In genomic region chr15:97795559-97796235, GRCm38 (mm10) we compare ENCODE assay signal across 25 mouse cellular contexts.
"Had no signal": no experiment of that assay in that cellular context is flagged by ENCODE, and none has a peak within 500 bp of the region (broad histone marks: within the 10 kb centered on the region; RNA-seq: fewer than 3 reads in every experiment).

No protein-coding gene starts in this region.

- ATAC-seq: hindbrain, postnatal 0 days; intestine, embryonic 16.5 days; liver, embryonic 12.5 days had no signal

- DNase-seq: gastrocnemius, postnatal 14 days; gastrocnemius, postnatal 36 days; heart, adult 18-20 months; heart, postnatal 10 days; heart, postnatal 36 days; kidney, adult 11 months; kidney, adult 2 months; kidney, adult 9 months; kidney, postnatal 14 days; kidney, postnatal 36 days; layer of hippocampus, adult 9-11 months; layer of hippocampus, postnatal 36 days; left cerebral cortex, postnatal 4 days had no signal

- H3K4me3 ChIP-seq: heart, embryonic 10.5 days; heart, embryonic 12.5 days; hindbrain, embryonic 13.5 days; hindbrain, embryonic 15.5 days; kidney, embryonic 15.5 days; limb, embryonic 13.5 days; limb, embryonic 15.5 days; liver, embryonic 12.5 days had no signal

- H3K27ac ChIP-seq: heart, embryonic 10.5 days; hindbrain, embryonic 13.5 days; hindbrain, embryonic 15.5 days; hindbrain, postnatal 0 days; kidney, embryonic 15.5 days; kidney, postnatal 0 days; limb, embryonic 13.5 days; limb, embryonic 15.5 days; liver, embryonic 12.5 days; liver, embryonic 14.5 days had no signal

- H3K4me1 ChIP-seq: kidney, embryonic 15.5 days; limb, embryonic 13.5 days; limb, embryonic 15.5 days; liver, embryonic 12.5 days had no signal

- H3K27me3 ChIP-seq: heart, embryonic 12.5 days; hindbrain, embryonic 13.5 days; hindbrain, embryonic 15.5 days; kidney, embryonic 15.5 days; limb, embryonic 13.5 days; limb, embryonic 15.5 days; liver, embryonic 12.5 days had no signal
